Mouse (Mus musculus): Measurements from ENCODE around the gene Amd1.

DNA sequence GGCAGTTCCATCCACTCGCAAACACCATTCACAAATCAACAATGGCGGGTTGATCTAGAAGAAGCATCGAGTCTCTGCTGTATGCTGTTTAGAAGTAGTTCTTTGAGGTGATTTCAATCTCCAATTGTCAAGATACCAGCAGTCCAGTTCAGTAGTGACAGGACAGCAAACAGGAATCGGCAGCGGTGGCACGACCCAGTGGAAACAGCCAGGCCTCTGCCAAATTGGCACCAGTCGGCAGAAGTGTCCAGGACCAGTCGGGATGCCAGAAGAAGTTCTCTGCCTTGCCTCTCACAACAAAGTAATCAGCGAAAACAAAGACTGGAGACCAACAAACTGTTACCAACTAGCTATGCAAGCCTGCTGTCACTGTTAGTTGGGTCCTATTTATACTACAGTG is 18.4 kb downstream of the Amd1 start:
- TF ChIP-seq CTCF (IDR thresholded peaks at IDR 0.05; ENCODE audit: borderline replicate concordance, insufficient read depth, low read depth, low read length) (no peak), POLR2A (IDR thresholded peaks at IDR 0.05; ENCODE audit: borderline replicate concordance, insufficient read depth, low read length) (no peak)

Data from cerebellum, adult 2 months (tissue).